Mouse (Mus musculus) hindbrain, postnatal 0 days (tissue): ENCODE measurements at regions not wholly inside any gene's neighbourhood (a gene's known extent, or its start where the extent isn't known, plus 50 kb on each side); places are given as distances from the start of the nearest gene placed in this dataset.

Source experiments
- ATAC-seq: fragments of 200-750 bp; cut with Nextera tagmentation; 2 replicates; pipeline ENCODE4 v1.8.0; 2017; ENCODE audit warnings: mild to moderate bottlenecking, moderate TSS enrichment, moderate library complexity
- DNase-seq: peaks from one replicate; pipeline ENCODE4 v3.0.0-alpha.2; 2015; ENCODE audit warnings: low spot score
- H3K27ac ChIP-seq: fragments of 300-500 bp; sonication (generic); 2 replicates; pipeline ENCODE4 v1.5.1; 2014; ENCODE audit warnings: mild to moderate bottlenecking
- H3K27me3 ChIP-seq: fragments of 300-500 bp; sonication (generic); 2 replicates; pipeline ENCODE4 v1.6.1; 2014; ENCODE audit warnings: low read length, mixed read lengths; ENCODE audit not compliant: insufficient read depth
- H3K36me3 ChIP-seq: fragments of 300-500 bp; sonication (generic); 2 replicates; pipeline ENCODE4 v1.6.1; 2014; ENCODE audit warnings: low read length, mixed read lengths; ENCODE audit not compliant: insufficient read depth
- H3K4me1 ChIP-seq: fragments of 300-500 bp; sonication (generic); 2 replicates; pipeline ENCODE4 v1.6.1; 2014; ENCODE audit warnings: antibody characterized with exemption, low read length, mixed read lengths; ENCODE audit not compliant: insufficient read depth
- H3K4me2 ChIP-seq: fragments of 300-500 bp; sonication (generic); 2 replicates; pipeline ENCODE4 v1.6.1; 2014; ENCODE audit warnings: low read depth, mild to moderate bottlenecking, low read length, moderate library complexity, mixed read lengths
- H3K4me3 ChIP-seq: fragments of 300-500 bp; sonication (generic); 2 replicates; pipeline ENCODE4 v1.5.1; 2014; ENCODE audit warnings: low read length
- H3K9ac ChIP-seq: fragments of 300-500 bp; sonication (generic); replicated peaks from 2 replicates; pipeline ENCODE4 v1.6.1; 2014; ENCODE audit warnings: mild to moderate bottlenecking, low read length, moderate library complexity, mixed read lengths
- H3K9me3 ChIP-seq: fragments of 300-500 bp; sonication (generic); 2 replicates; pipeline ENCODE4 v1.6.1; 2016; ENCODE audit warnings: low read length, mixed read lengths
- CTCF ChIP-seq: IDR thresholded peaks from 2 replicates; pipeline ENCODE4 v1.5.1; 2016; ENCODE audit warnings: antibody characterized with exemption, control low read depth, low read depth
- WGBS: fragments of 180-500 bp; shearing (Covaris S2); extraction: QIAGEN DNeasy Blood & Tissue Kit; methylation state at CpG from one replicate; pipeline ENCODE4 v1.1.7; 2014; 5-methylcytosine and 5-hydroxymethylcytosine counted together

GRCm38 (mm10) chr14:114073236-114073635, 758.8 kb downstream of the Tpm3-rs7 start:
- TF ChIP-seq CTCF, result no peak
- H3K27ac ChIP-seq, result no peak overlapping the region
- DNase-seq (no peak), ATAC-seq (no peak)
- no peak overlapping the region for H3K4me3 ChIP-seq
- 78% methylated on average over 2 of the region's 2 CpGs for WGBS
- no peaks in the 10 kb centered on the region for H3K4me1 ChIP-seq
- no peaks in the 10 kb centered on the region for H3K36me3 ChIP-seq
- no peaks in the 10 kb centered on the region for H3K9me3 ChIP-seq
- no peaks in the 10 kb centered on the region for H3K27me3 ChIP-seq
- H3K9ac ChIP-seq, result no peak overlapping the region
- H3K4me2 ChIP-seq, result no peak overlapping the region

- no peak overlapping the region for H3K4me3 ChIP-seq
- no peak overlapping the region for H3K27ac ChIP-seq
- 83% methylated on average over 4 of the region's 4 CpGs for WGBS
- no peaks in the 10 kb centered on the region for H3K27me3 ChIP-seq
- H3K9me3 ChIP-seq, result no peaks in the 10 kb centered on the region
- H3K4me1 ChIP-seq, result no peaks in the 10 kb centered on the region
- DNase-seq (no peak), ATAC-seq (no peak)
- no peaks in the 10 kb centered on the region for H3K36me3 ChIP-seq
- H3K4me2 ChIP-seq, result no peak overlapping the region
- H3K9ac ChIP-seq, result no peak overlapping the region
- TF ChIP-seq CTCF, result no peak
These were observed 759.6 kb downstream of the Tpm3-rs7 start for GRCm38 (mm10) chr14:114074011-114074410.

GRCm38 (mm10) chr14:114106786-114107185, 792.4 kb downstream of the Tpm3-rs7 start:
- no peak overlapping the region for H3K27ac ChIP-seq
- ATAC-seq (no peak), DNase-seq (no peak)
- TF ChIP-seq CTCF, result no peak
- no peak overlapping the region for H3K4me3 ChIP-seq
- H3K4me1 ChIP-seq, result no peaks in the 10 kb centered on the region
- no peaks in the 10 kb centered on the region for H3K27me3 ChIP-seq
- no peaks in the 10 kb centered on the region for H3K9me3 ChIP-seq
- WGBS, result 77% methylated on average over 8 of the region's 8 CpGs
- no peak overlapping the region for H3K9ac ChIP-seq
- H3K4me2 ChIP-seq, result no peak overlapping the region
- no peaks in the 10 kb centered on the region for H3K36me3 ChIP-seq

- H3K4me1 ChIP-seq, result no peaks in the 10 kb centered on the region
- TF ChIP-seq CTCF, result no peak
- DNase-seq (no peak), ATAC-seq (no peak)
- no peak overlapping the region for H3K9ac ChIP-seq
- H3K27ac ChIP-seq, result no peak overlapping the region
- no peaks in the 10 kb centered on the region for H3K9me3 ChIP-seq
- no peak overlapping the region for H3K4me2 ChIP-seq
- 94% methylated on average over 2 of the region's 2 CpGs for WGBS
- H3K4me3 ChIP-seq, result no peak overlapping the region
- H3K27me3 ChIP-seq, result no peaks in the 10 kb centered on the region
- no peaks in the 10 kb centered on the region for H3K36me3 ChIP-seq
These were observed 814.1 kb downstream of the Tpm3-rs7 start for GRCm38 (mm10) chr14:114128491-114128890.

- Histone ChIP-seq H3K4me3 (no peak overlapping the region), H3K9ac (no peak overlapping the region), H3K4me2 (no peak overlapping the region), H3K27me3 (no peaks in the 10 kb centered on the region), H3K27ac (no peak overlapping the region), H3K4me1 (no peaks in the 10 kb centered on the region), H3K36me3 (no peaks in the 10 kb centered on the region), H3K9me3 (no peaks in the 10 kb centered on the region)
- WGBS, result 90% methylated on average over 4 of the region's 4 CpGs
- ATAC-seq (no peak), DNase-seq (no peak)
- no peak for TF ChIP-seq CTCF
These were observed 851.6 kb downstream of the Tpm3-rs7 start for GRCm38 (mm10) chr14:114166005-114166404.

- DNase-seq (no peak), ATAC-seq (no peak)
- H3K9ac ChIP-seq, result no peak overlapping the region
- TF ChIP-seq CTCF, result no peak
- no peaks in the 10 kb centered on the region for H3K36me3 ChIP-seq
- no peak overlapping the region for H3K27ac ChIP-seq
- no peaks in the 10 kb centered on the region for H3K9me3 ChIP-seq
- WGBS, result 88% methylated on average over 5 of the region's 5 CpGs
- no peaks in the 10 kb centered on the region for H3K27me3 ChIP-seq
- no peak overlapping the region for H3K4me3 ChIP-seq
- H3K4me1 ChIP-seq, result no peaks in the 10 kb centered on the region
- H3K4me2 ChIP-seq, result no peak overlapping the region
These were observed 876.4 kb upstream of the Gpc5 start for GRCm38 (mm10) chr14:114215609-114216008.

GRCm38 (mm10) chr14:114220868-114221267, 871.1 kb upstream of the Gpc5 start:
- Histone ChIP-seq H3K27me3 (no peaks in the 10 kb centered on the region), H3K4me2 (no peak overlapping the region), H3K27ac (no peak overlapping the region), H3K36me3 (no peaks in the 10 kb centered on the region), H3K4me3 (no peak overlapping the region), H3K9ac (no peak overlapping the region), H3K9me3 (no peaks in the 10 kb centered on the region), H3K4me1 (no peaks in the 10 kb centered on the region)
- TF ChIP-seq CTCF, result no peak
- ATAC-seq (no peak), DNase-seq (no peak)
- 75% methylated on average over 1 of the region's 1 CpGs for WGBS
